Mouse (Mus musculus): ENCODE data around the gene Man1c1. TPM values are rescaled to one million over a fixed set of nuclear protein-coding genes. Genes with fewer than 3 reads are reported as not detected.

Man1c1 gene
- total and polyA plus RNA-seq, 2 experiments from 2014 or later = 3.8 to 14.8 TPM

- WGBS = 7% methylated on average over 12 of the region's 13 CpGs
These were observed 30.0 kb upstream of the Man1c1 start for GRCm38 (mm10) chr4:134734038-134734628.

GRCm38 (mm10) chr4:134733371-134733770, 29.3 kb upstream of the Man1c1 start:
- Histone ChIP-seq H3K27ac (ENCODE audit: low read depth) (no peak overlapping the region), H3K9me3 (replicated peaks; ENCODE audit: control insufficient read depth, low read length) (no peaks in the 10 kb centered on the region), H3K4me1 (ENCODE audit: control insufficient read depth, insufficient read depth) (peaks cover 14% of the 10 kb centered on the region; the same call in 1 of the 2 replicates), H3K4me3 (ENCODE audit: low read depth, low read length) (no peak overlapping the region), H3K27me3 (ENCODE audit: control insufficient read depth, insufficient read depth, low read length) (no peaks in the 10 kb centered on the region), H3K36me3 (replicated peaks; ENCODE audit: control insufficient read depth, insufficient read depth, low read length) (no peaks in the 10 kb centered on the region), H3K4me2 (ENCODE audit: low read depth, low read length) (no peak overlapping the region), H3K9ac (replicated peaks; ENCODE audit: low read depth, low read length) (no peak overlapping the region)
- TF ChIP-seq EP300 (IDR thresholded peaks at IDR 0.05; ENCODE audit: low read depth) (no peak), CTCF (IDR thresholded peaks at IDR 0.05; ENCODE audit: low read depth) (no peak)
- WGBS = 73% methylated on average over 9 of the region's 9 CpGs
- DNase-seq (ENCODE audit: low spot score) (no peak), ATAC-seq (ENCODE audit: insufficient read depth, low read depth) (no peak)

More at GRCm38 (mm10) chr4:134734038-134734628, 30.0 kb upstream of the Man1c1 start:
- peak overlapping the region; percentile 27; the same call in 1 of the 2 replicates for H3K4me2 ChIP-seq (ENCODE audit: low read depth, low read length)
- H3K27ac ChIP-seq (ENCODE audit: low read depth) = peak overlapping the region; percentile 77
- DNase-seq (ENCODE audit: low spot score) (peak; percentile 81), ATAC-seq (ENCODE audit: insufficient read depth, low read depth) (peak; percentile 79)
- no peaks in the 10 kb centered on the region for H3K36me3 ChIP-seq (replicated peaks; ENCODE audit: control insufficient read depth, insufficient read depth, low read length)
- no peaks in the 10 kb centered on the region for H3K27me3 ChIP-seq (ENCODE audit: control insufficient read depth, insufficient read depth, low read length)
- H3K9me3 ChIP-seq (replicated peaks; ENCODE audit: control insufficient read depth, low read length) = no peaks in the 10 kb centered on the region
- peaks cover 14% of the 10 kb centered on the region; the same call in 1 of the 2 replicates for H3K4me1 ChIP-seq (ENCODE audit: control insufficient read depth, insufficient read depth)
- no peak overlapping the region for H3K9ac ChIP-seq (replicated peaks; ENCODE audit: low read depth, low read length)
- no peak overlapping the region for H3K4me3 ChIP-seq (ENCODE audit: low read depth, low read length)
- TF ChIP-seq EP300 (IDR thresholded peaks at IDR 0.05; ENCODE audit: low read depth) (no peak), CTCF (IDR thresholded peaks at IDR 0.05; ENCODE audit: low read depth) (no peak)

DNA sequence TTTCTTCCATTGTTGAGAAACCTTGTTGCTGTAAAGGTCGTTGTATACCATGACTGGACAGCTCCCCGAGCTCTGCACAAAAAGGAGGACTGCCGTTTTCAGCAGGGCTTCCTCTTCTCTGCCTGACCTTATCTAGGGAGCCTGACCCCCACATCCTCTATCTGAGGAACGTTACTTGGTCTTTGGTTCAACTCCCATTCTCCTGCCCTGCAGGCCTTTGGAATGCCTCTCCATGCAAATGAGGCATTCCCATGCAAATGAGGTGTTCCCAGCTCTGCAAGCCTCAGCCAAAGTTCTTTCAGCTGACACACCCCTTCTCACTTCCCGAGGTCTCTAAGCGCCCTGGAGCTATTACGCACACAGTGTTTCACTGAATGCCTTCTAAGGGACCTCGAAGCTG, 26.0 kb upstream of the Man1c1 start:
- no peak overlapping the region for H3K4me2 ChIP-seq (ENCODE audit: low read depth, low read length)
- TF ChIP-seq CTCF (IDR thresholded peaks at IDR 0.05; ENCODE audit: low read depth) (no peak), EP300 (IDR thresholded peaks at IDR 0.05; ENCODE audit: low read depth) (no peak)
- H3K27me3 ChIP-seq (ENCODE audit: control insufficient read depth, insufficient read depth, low read length) = no peaks in the 10 kb centered on the region
- no peak overlapping the region for H3K4me3 ChIP-seq (ENCODE audit: low read depth, low read length)
- H3K4me1 ChIP-seq (ENCODE audit: control insufficient read depth, insufficient read depth) = peaks cover 16% of the 10 kb centered on the region; the same call in 1 of the 2 replicates
- no peaks in the 10 kb centered on the region for H3K36me3 ChIP-seq (replicated peaks; ENCODE audit: control insufficient read depth, insufficient read depth, low read length)
- under 1% methylated on average over 8 of the region's 8 CpGs for WGBS
- no peak overlapping the region for H3K27ac ChIP-seq (ENCODE audit: low read depth)
- no peaks in the 10 kb centered on the region for H3K9me3 ChIP-seq (replicated peaks; ENCODE audit: control insufficient read depth, low read length)
- DNase-seq (ENCODE audit: low spot score) (peak; percentile 67), ATAC-seq (ENCODE audit: insufficient read depth, low read depth) (peak; percentile 18; the same call in 1 of the 2 replicates)
- H3K9ac ChIP-seq (replicated peaks; ENCODE audit: low read depth, low read length) = no peak overlapping the region

DNA sequence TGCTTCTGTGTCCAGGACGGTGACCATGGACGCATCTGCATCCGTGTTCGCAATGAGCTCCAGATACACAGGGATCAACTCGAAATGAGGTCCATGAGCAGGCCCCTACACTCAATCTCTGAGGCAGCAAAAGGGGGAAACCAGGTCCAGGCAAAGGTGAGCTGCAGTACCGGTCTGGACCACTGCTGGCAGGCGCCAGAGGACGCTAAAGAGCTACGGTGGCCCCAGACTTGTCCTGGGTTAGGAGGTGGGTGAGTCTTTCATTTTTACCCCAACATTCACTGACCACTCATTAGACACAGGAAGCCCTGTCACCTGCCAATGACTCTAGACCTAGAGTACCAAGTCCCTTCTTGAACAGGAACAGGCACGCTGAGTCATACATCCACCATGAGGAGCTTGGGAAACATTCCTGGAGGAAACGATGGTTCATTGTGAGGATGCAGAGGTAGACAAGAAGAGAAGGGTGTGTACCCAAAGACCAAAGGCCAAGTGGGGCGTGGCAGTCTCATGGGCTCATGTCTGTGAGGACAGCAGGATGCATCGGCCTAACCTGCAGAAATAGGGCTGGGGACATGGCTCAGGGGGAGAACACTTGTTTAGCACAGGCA, 21.8 kb upstream of the Man1c1 start:
- Histone ChIP-seq H3K27me3 (ENCODE audit: control insufficient read depth, insufficient read depth, low read length) (no peaks in the 10 kb centered on the region), H3K4me1 (ENCODE audit: control insufficient read depth, insufficient read depth) (peaks cover 16% of the 10 kb centered on the region; the same call in 1 of the 2 replicates), H3K36me3 (replicated peaks; ENCODE audit: control insufficient read depth, insufficient read depth, low read length) (no peaks in the 10 kb centered on the region), H3K4me3 (ENCODE audit: low read depth, low read length) (no peak overlapping the region), H3K27ac (ENCODE audit: low read depth) (no peak overlapping the region), H3K9me3 (replicated peaks; ENCODE audit: control insufficient read depth, low read length) (no peaks in the 10 kb centered on the region), H3K9ac (replicated peaks; ENCODE audit: low read depth, low read length) (no peak overlapping the region), H3K4me2 (ENCODE audit: low read depth, low read length) (no peak overlapping the region)
- ATAC-seq (ENCODE audit: insufficient read depth, low read depth) (no peak), DNase-seq (ENCODE audit: low spot score) (no peak)
- WGBS = 73% methylated on average over 13 of the region's 13 CpGs
- no peak for TF ChIP-seq EP300 (IDR thresholded peaks at IDR 0.05; ENCODE audit: low read depth)
- peak; percentile 36; the same call in 1 of the 2 replicates for TF ChIP-seq CTCF (IDR thresholded peaks at IDR 0.05; ENCODE audit: low read depth)

DNA sequence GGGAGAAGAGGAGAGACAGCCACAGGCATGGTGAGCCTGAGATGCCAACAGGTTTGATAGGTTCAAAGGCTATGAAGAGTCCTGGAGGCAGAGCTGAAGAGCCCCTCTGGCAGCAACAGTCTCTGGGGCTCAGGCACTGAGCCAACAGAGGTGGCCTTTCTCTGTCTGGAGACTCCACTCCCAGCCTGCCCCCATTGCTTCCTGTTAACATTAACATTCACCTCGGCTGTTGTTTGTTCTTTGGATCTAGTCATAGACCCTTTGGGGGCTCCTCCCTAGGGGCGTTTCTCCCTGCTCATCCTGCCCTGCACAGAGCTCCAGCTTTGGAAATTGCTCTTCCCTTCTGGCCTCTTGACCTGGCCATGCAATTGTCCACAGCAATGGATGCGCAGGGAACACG, 20.9 kb upstream of the Man1c1 start:
- WGBS = 51% methylated on average over 4 of the region's 4 CpGs
- Histone ChIP-seq H3K9me3 (replicated peaks; ENCODE audit: control insufficient read depth, low read length) (no peaks in the 10 kb centered on the region), H3K27ac (ENCODE audit: low read depth) (no peak overlapping the region), H3K36me3 (replicated peaks; ENCODE audit: control insufficient read depth, insufficient read depth, low read length) (no peaks in the 10 kb centered on the region), H3K4me3 (ENCODE audit: low read depth, low read length) (no peak overlapping the region), H3K9ac (replicated peaks; ENCODE audit: low read depth, low read length) (no peak overlapping the region), H3K27me3 (ENCODE audit: control insufficient read depth, insufficient read depth, low read length) (no peaks in the 10 kb centered on the region), H3K4me1 (ENCODE audit: control insufficient read depth, insufficient read depth) (peaks cover 9% of the 10 kb centered on the region; the same call in 1 of the 2 replicates), H3K4me2 (ENCODE audit: low read depth, low read length) (no peak overlapping the region)
- ATAC-seq (ENCODE audit: insufficient read depth, low read depth) (no peak), DNase-seq (ENCODE audit: low spot score) (no peak)
- TF ChIP-seq CTCF (IDR thresholded peaks at IDR 0.05; ENCODE audit: low read depth) (no peak), EP300 (IDR thresholded peaks at IDR 0.05; ENCODE audit: low read depth) (no peak)
